In genomic region chr3:9153690-9154089, GRCm38 (mm10) we compare ENCODE assay signal across 11 mouse cellular contexts.
DNase-seq lines count a peak whose midpoint lies in the region; ATAC-seq lines count a peak whose summit lies in the region.
"Had no signal": no experiment of that assay in that cellular context is flagged by ENCODE, and none has a peak within 500 bp of the region (broad histone marks: within the 10 kb centered on the region; RNA-seq: fewer than 3 reads in every experiment).

No protein-coding gene starts in this region.

- intact Hi-C loops in left cerebral cortex, postnatal 14 days (cut with DNase I), result no loop called here

- H3K36me3 ChIP-seq in hindbrain, embryonic 12.5 days, result no peaks in the 10 kb centered on the region
- H3K36me3 ChIP-seq: midbrain, embryonic 10.5 days had no signal

- no peaks in the 10 kb centered on the region for H3K27me3 ChIP-seq in hindbrain, embryonic 12.5 days

- no peak overlapping the region for H3K4me3 ChIP-seq in hindbrain, embryonic 12.5 days
- H3K4me3 ChIP-seq: midbrain, embryonic 10.5 days had no signal

- DNase-seq in left cerebral cortex, postnatal 14 days (ENCODE audit: low spot score in 2 of 2), result peak; percentile 8 to 12
- DNase-seq in left cerebral cortex, adult 11 months (ENCODE audit: low spot score), result no peak
- DNase-seq in MN1 (ENCODE audit: low spot score), result peak; percentile 40
- DNase-seq in cerebellum, adult 8-10 months, result peak; percentile 39
- DNase-seq in embryo, embryonic 10 days (ENCODE audit: low spot score), result no peak
- DNase-seq in lung, postnatal 14 days, result no peak
- DNase-seq: kidney, postnatal 10 days had no signal

- 39% methylated on average over 5 of the region's 5 CpGs for WGBS in hindbrain, embryonic 12.5 days

- H3K9ac ChIP-seq in hindbrain, embryonic 12.5 days, result no peak overlapping the region

- H3K9me3 ChIP-seq in hindbrain, embryonic 12.5 days (replicated peaks), result no peaks in the 10 kb centered on the region
- H3K9me3 ChIP-seq: midbrain, embryonic 10.5 days had no signal

- H3K4me2 ChIP-seq in hindbrain, embryonic 12.5 days (replicated peaks), result no peak overlapping the region
- H3K4me2 ChIP-seq: liver, embryonic 11.5 days had no signal

- H3K27ac ChIP-seq in hindbrain, embryonic 12.5 days, result no peak overlapping the region
- H3K27ac ChIP-seq: midbrain, embryonic 10.5 days had no signal

- peak; percentile 22; the same call in 1 of the 2 replicates for ATAC-seq in neutrophil, adult 5-6 weeks (ENCODE audit: extremely low read depth, insufficient number of reproducible peaks, low FRiP score, poor library complexity, severe bottlenecking)
- no peak for ATAC-seq in hindbrain, embryonic 12.5 days (ENCODE audit: low FRiP score)

- H3K4me1 ChIP-seq in hindbrain, embryonic 12.5 days, result no peaks in the 10 kb centered on the region

Comparison
In these comparisons a context has a peak if more than half of its experiments do, and no peak if none do; other contexts are left out.
1. DNase-seq: peak in left cerebral cortex, postnatal 14 days (2 of 2), MN1 (single experiment) and cerebellum, adult 8-10 months (single experiment); none in left cerebral cortex, adult 11 months (single experiment), embryo, embryonic 10 days (single experiment) and lung, postnatal 14 days (single experiment).